Mouse (Mus musculus) liver, adult 2 months (tissue): ENCODE measurements around the gene Chuk.

Source experiments
- CTCF ChIP-seq: fragments of 200-500 bp; IDR thresholded peaks from 2 replicates; pipeline ENCODE4 v1.5.1; 2011; ENCODE audit warnings: low read depth, low read length, control low read depth
- POLR2A ChIP-seq: fragments of 200-500 bp; IDR thresholded peaks from 2 replicates; pipeline ENCODE4 v1.6.1; 2011; ENCODE audit warnings: low read length, control low read depth; ENCODE audit not compliant: insufficient read depth; ENCODE audit errors: extremely low read depth

DNA sequence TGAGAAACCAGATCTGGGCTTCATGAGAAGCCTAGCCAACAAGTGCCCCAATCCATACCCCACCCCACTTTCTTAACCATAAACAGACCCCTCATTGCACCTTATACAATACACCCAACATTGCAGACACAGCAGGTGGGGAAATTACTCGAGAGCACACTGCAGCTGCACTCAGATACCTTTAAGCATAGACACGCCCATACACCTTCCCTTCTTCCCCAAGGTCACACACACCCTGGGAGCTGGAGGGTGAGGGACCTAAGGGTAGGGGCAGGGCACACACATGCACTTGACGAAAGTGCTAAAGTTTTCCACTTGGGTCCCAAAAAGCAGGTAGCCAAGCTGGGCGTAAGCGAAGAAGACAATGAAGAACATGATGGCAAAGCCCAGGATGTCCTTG, 46.5 kb upstream of the Chuk start:
- TF ChIP-seq CTCF, result no peak
- TF ChIP-seq POLR2A, result no peak
